Mouse (Mus musculus): ENCODE results near the gene Flcn. TPM values are rescaled to one million over a fixed set of nuclear protein-coding genes. Genes with fewer than 3 reads are reported as not detected.

Flcn gene
- polyA plus RNA-seq, 1 experiment from 2014 or later: 34.1 TPM

- Histone ChIP-seq H3K4me3 (replicated peaks; ENCODE audit: low read length) (no peak overlapping the region), H3K27me3 (ENCODE audit: control insufficient read depth, insufficient read depth, low read length) (no peaks in the 10 kb centered on the region), H3K9ac (ENCODE audit: low read length) (no peak overlapping the region), H3K36me3 (ENCODE audit: control insufficient read depth, insufficient read depth, low read length) (peaks cover 16% of the 10 kb centered on the region; the same call in 1 of the 2 replicates), H3K4me1 (ENCODE audit: control insufficient read depth, insufficient read depth, low read length) (peaks cover 5% of the 10 kb centered on the region), H3K9me3 (replicated peaks; ENCODE audit: control insufficient read depth, low read length) (no peaks in the 10 kb centered on the region), H3K4me2 (ENCODE audit: low read depth, low read length) (no peak overlapping the region), H3K27ac (ENCODE audit: low read length) (no peak overlapping the region)
- WGBS: 92% methylated on average over 1 of the region's 1 CpGs
- peak; percentile 45; the same call in 1 of the 2 replicates for ATAC-seq (ENCODE audit: insufficient read depth, low FRiP score)
Observed at GRCm38 (mm10) chr11:59789311-59789710, 20.5 kb downstream of the Flcn start.

GRCm38 (mm10) chr11:59787199-59787781 lies 22.5 kb downstream of the Flcn start, which contains the start of gene Pld6:
Pld6 (minus strand) TSS chr11:59787645.
- Histone ChIP-seq H3K27me3 (ENCODE audit: control insufficient read depth, insufficient read depth, low read length) (no peaks in the 10 kb centered on the region), H3K27ac (ENCODE audit: low read length) (no peak within 1 kb of the TSS), H3K9ac (ENCODE audit: low read length) (peak within 1 kb of the TSS; percentile 73), H3K4me2 (ENCODE audit: low read depth, low read length) (peak within 1 kb of the TSS; percentile 98), H3K4me1 (ENCODE audit: control insufficient read depth, insufficient read depth, low read length) (peaks cover 5% of the 10 kb centered on the region), H3K4me3 (replicated peaks; ENCODE audit: low read length) (peak within 1 kb of the TSS; percentile 55), H3K9me3 (replicated peaks; ENCODE audit: control insufficient read depth, low read length) (no peaks in the 10 kb centered on the region), H3K36me3 (ENCODE audit: control insufficient read depth, insufficient read depth, low read length) (peaks cover 7% of the 10 kb centered on the region; the same call in 1 of the 2 replicates)
- ATAC-seq (ENCODE audit: insufficient read depth, low FRiP score): peak; percentile 81
- WGBS: under 1% methylated on average over 51 of the region's 51 CpGs

GRCm38 (mm10) chr11:59786444-59787198 lies 23.2 kb downstream of the Flcn start:
- Histone ChIP-seq H3K4me2 (ENCODE audit: low read depth, low read length) (peak overlapping the region; percentile 98), H3K4me3 (replicated peaks; ENCODE audit: low read length) (peak overlapping the region; percentile 55), H3K27me3 (ENCODE audit: control insufficient read depth, insufficient read depth, low read length) (no peaks in the 10 kb centered on the region), H3K9ac (ENCODE audit: low read length) (peak overlapping the region; percentile 73), H3K36me3 (ENCODE audit: control insufficient read depth, insufficient read depth, low read length) (0 out of 2 replicates have a peak, but pooled peaks cover under 1% of the 10 kb centered on the region), H3K9me3 (replicated peaks; ENCODE audit: control insufficient read depth, low read length) (no peaks in the 10 kb centered on the region), H3K27ac (ENCODE audit: low read length) (no peak overlapping the region), H3K4me1 (ENCODE audit: control insufficient read depth, insufficient read depth, low read length) (peaks cover 5% of the 10 kb centered on the region)
- 37% methylated on average over 15 of the region's 15 CpGs for WGBS
- ATAC-seq (ENCODE audit: insufficient read depth, low FRiP score): peak; percentile 16; the same call in 1 of the 2 replicates

GRCm38 (mm10) chr11:59783591-59783990 lies 26.2 kb downstream of the Flcn start:
- Histone ChIP-seq H3K9ac (ENCODE audit: low read length) (no peak overlapping the region), H3K4me1 (ENCODE audit: control insufficient read depth, insufficient read depth, low read length) (peaks cover 5% of the 10 kb centered on the region), H3K27me3 (ENCODE audit: control insufficient read depth, insufficient read depth, low read length) (no peaks in the 10 kb centered on the region), H3K9me3 (replicated peaks; ENCODE audit: control insufficient read depth, low read length) (no peaks in the 10 kb centered on the region), H3K27ac (ENCODE audit: low read length) (no peak overlapping the region), H3K4me3 (replicated peaks; ENCODE audit: low read length) (no peak overlapping the region), H3K4me2 (ENCODE audit: low read depth, low read length) (no peak overlapping the region), H3K36me3 (ENCODE audit: control insufficient read depth, insufficient read depth, low read length) (no peaks in the 10 kb centered on the region)
- 72% methylated on average over 6 of the region's 6 CpGs for WGBS
- ATAC-seq (ENCODE audit: insufficient read depth, low FRiP score): no peak

- no peak overlapping the region for H3K9ac ChIP-seq (ENCODE audit: low read length)
- peaks cover 5% of the 10 kb centered on the region for H3K4me1 ChIP-seq (ENCODE audit: control insufficient read depth, insufficient read depth, low read length)
- H3K27me3 ChIP-seq (ENCODE audit: control insufficient read depth, insufficient read depth, low read length): no peaks in the 10 kb centered on the region
- no peak overlapping the region for H3K4me3 ChIP-seq (replicated peaks; ENCODE audit: low read length)
- peaks cover 4% of the 10 kb centered on the region; the same call in 1 of the 2 replicates for H3K36me3 ChIP-seq (ENCODE audit: control insufficient read depth, insufficient read depth, low read length)
- no peak overlapping the region for H3K4me2 ChIP-seq (ENCODE audit: low read depth, low read length)
- no peak for ATAC-seq (ENCODE audit: insufficient read depth, low FRiP score)
- no peaks in the 10 kb centered on the region for H3K9me3 ChIP-seq (replicated peaks; ENCODE audit: control insufficient read depth, low read length)
- 81% methylated on average over 7 of the region's 7 CpGs for WGBS
- H3K27ac ChIP-seq (ENCODE audit: low read length): no peak overlapping the region
Observed at GRCm38 (mm10) chr11:59782091-59782590, 27.7 kb downstream of the Flcn start.

- H3K27me3 ChIP-seq (ENCODE audit: control insufficient read depth, insufficient read depth, low read length): no peaks in the 10 kb centered on the region
- no peak overlapping the region for H3K9ac ChIP-seq (ENCODE audit: low read length)
- H3K9me3 ChIP-seq (replicated peaks; ENCODE audit: control insufficient read depth, low read length): no peaks in the 10 kb centered on the region
- peaks cover 11% of the 10 kb centered on the region; the same call in 1 of the 2 replicates for H3K36me3 ChIP-seq (ENCODE audit: control insufficient read depth, insufficient read depth, low read length)
- no peak overlapping the region for H3K4me3 ChIP-seq (replicated peaks; ENCODE audit: low read length)
- 62% methylated on average over 4 of the region's 4 CpGs for WGBS
- H3K27ac ChIP-seq (ENCODE audit: low read length): no peak overlapping the region
- H3K4me2 ChIP-seq (ENCODE audit: low read depth, low read length): no peak overlapping the region
- no peaks in the 10 kb centered on the region for H3K4me1 ChIP-seq (ENCODE audit: control insufficient read depth, insufficient read depth, low read length)
- ATAC-seq (ENCODE audit: insufficient read depth, low FRiP score): no peak
Observed at GRCm38 (mm10) chr11:59780241-59780640, 29.6 kb downstream of the Flcn start.

- Histone ChIP-seq H3K9me3 (replicated peaks; ENCODE audit: control insufficient read depth, low read length) (no peaks in the 10 kb centered on the region), H3K4me2 (ENCODE audit: low read depth, low read length) (no peak overlapping the region), H3K27me3 (ENCODE audit: control insufficient read depth, insufficient read depth, low read length) (no peaks in the 10 kb centered on the region), H3K4me3 (replicated peaks; ENCODE audit: low read length) (no peak overlapping the region), H3K4me1 (ENCODE audit: control insufficient read depth, insufficient read depth, low read length) (no peaks in the 10 kb centered on the region), H3K36me3 (ENCODE audit: control insufficient read depth, insufficient read depth, low read length) (peaks cover 11% of the 10 kb centered on the region; the same call in 1 of the 2 replicates), H3K27ac (ENCODE audit: low read length) (no peak overlapping the region), H3K9ac (ENCODE audit: low read length) (no peak overlapping the region)
- 71% methylated on average over 4 of the region's 4 CpGs for WGBS
- ATAC-seq (ENCODE audit: insufficient read depth, low FRiP score): no peak
Observed at GRCm38 (mm10) chr11:59779406-59779805, 30.4 kb downstream of the Flcn start.

- Histone ChIP-seq H3K27ac (ENCODE audit: low read length) (no peak overlapping the region), H3K4me2 (ENCODE audit: low read depth, low read length) (no peak overlapping the region), H3K4me3 (replicated peaks; ENCODE audit: low read length) (no peak overlapping the region), H3K36me3 (ENCODE audit: control insufficient read depth, insufficient read depth, low read length) (peaks cover 14% of the 10 kb centered on the region), H3K9ac (ENCODE audit: low read length) (no peak overlapping the region), H3K9me3 (replicated peaks; ENCODE audit: control insufficient read depth, low read length) (no peaks in the 10 kb centered on the region), H3K4me1 (ENCODE audit: control insufficient read depth, insufficient read depth, low read length) (no peaks in the 10 kb centered on the region), H3K27me3 (ENCODE audit: control insufficient read depth, insufficient read depth, low read length) (no peaks in the 10 kb centered on the region)
- ATAC-seq (ENCODE audit: insufficient read depth, low FRiP score): peak; percentile 30; the same call in 1 of the 2 replicates
- 78% methylated on average over 1 of the region's 1 CpGs for WGBS
Observed at GRCm38 (mm10) chr11:59778874-59779223, 31.0 kb downstream of the Flcn start.

Measured in stomach, embryonic 16.5 days (tissue).